ENCODE assay signal across 12 mouse cellular contexts in the genomic region with DNA sequence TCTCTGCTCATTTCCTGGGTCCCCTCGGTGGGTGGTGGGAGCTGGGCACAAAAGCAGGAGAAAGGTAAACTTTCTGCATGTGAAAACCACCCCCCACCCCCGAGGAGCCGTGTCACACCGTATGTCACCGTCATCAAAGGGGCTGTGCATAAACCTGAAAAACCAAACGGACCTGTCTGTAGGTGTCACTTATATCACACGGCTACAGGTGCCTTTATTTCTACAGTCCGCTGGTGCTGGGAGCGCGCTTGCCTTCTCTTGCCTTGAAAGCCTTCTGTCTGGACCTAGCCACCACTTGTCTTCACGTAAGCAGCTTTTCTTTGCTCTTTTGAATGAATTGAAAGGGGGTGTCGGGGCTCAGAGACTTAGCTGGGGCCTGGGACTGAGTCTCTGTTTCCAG. TPM values are rescaled to one million over a fixed set of nuclear protein-coding genes. Genes with fewer than 3 reads are reported as not detected.
DNase-seq lines count a peak whose midpoint lies in the region; ATAC-seq and TF ChIP-seq lines count a peak whose summit lies in the region.
"Had no signal": no experiment of that assay in that cellular context is flagged by ENCODE, and none has a peak within 500 bp of the region (broad histone marks: within the 10 kb centered on the region; RNA-seq: fewer than 3 reads in every experiment).

No protein-coding gene starts in this region.

- 76% methylated on average over 12 of the region's 12 CpGs for WGBS in heart, embryonic 15.5 days
- WGBS in embryonic facial prominence, embryonic 12.5 days: 60% methylated on average over 12 of the region's 12 CpGs
- 38% methylated on average over 12 of the region's 12 CpGs for WGBS in forebrain, postnatal 0 days
- 37% methylated on average over 12 of the region's 12 CpGs for WGBS in midbrain, embryonic 12.5 days

- H3K36me3 ChIP-seq in heart, embryonic 15.5 days: no peaks in the 10 kb centered on the region
- no peaks in the 10 kb centered on the region for H3K36me3 ChIP-seq in embryonic facial prominence, embryonic 12.5 days
- H3K36me3 ChIP-seq in forebrain, postnatal 0 days (ENCODE audit: insufficient read depth): no peaks in the 10 kb centered on the region
- no peaks in the 10 kb centered on the region for H3K36me3 ChIP-seq in midbrain, embryonic 12.5 days

- TF ChIP-seq CTCF in forebrain, postnatal 0 days (IDR thresholded peaks at IDR 0.05; ENCODE audit: low read depth): no peak

- H3K4me1 ChIP-seq in heart, embryonic 15.5 days (replicated peaks): peaks cover 6% of the 10 kb centered on the region; the same call in 1 of the 2 replicates
- H3K4me1 ChIP-seq in embryonic facial prominence, embryonic 12.5 days: peaks cover 2% of the 10 kb centered on the region; the same call in 1 of the 2 replicates
- no peaks in the 10 kb centered on the region for H3K4me1 ChIP-seq in forebrain, postnatal 0 days (ENCODE audit: insufficient read depth)
- H3K4me1 ChIP-seq in midbrain, embryonic 12.5 days: peaks cover 14% of the 10 kb centered on the region

- no peaks in the 10 kb centered on the region; the same call in 1 of the 2 replicates for H3K27me3 ChIP-seq in heart, embryonic 15.5 days
- H3K27me3 ChIP-seq in embryonic facial prominence, embryonic 12.5 days: no peaks in the 10 kb centered on the region
- H3K27me3 ChIP-seq in forebrain, postnatal 0 days (ENCODE audit: insufficient read depth, low read length): no peaks in the 10 kb centered on the region
- no peaks in the 10 kb centered on the region for H3K27me3 ChIP-seq in midbrain, embryonic 12.5 days

- H3K4me3 ChIP-seq in heart, embryonic 15.5 days: no peak overlapping the region
- H3K4me3 ChIP-seq in embryonic facial prominence, embryonic 12.5 days: no peak overlapping the region
- H3K4me3 ChIP-seq in forebrain, postnatal 0 days (ENCODE audit: low read depth, low read length): no peak overlapping the region
- no peak overlapping the region for H3K4me3 ChIP-seq in midbrain, embryonic 12.5 days
- H3K4me3 ChIP-seq: erythroblast, embryonic 14.5 days had no signal

- H3K9ac ChIP-seq in heart, embryonic 15.5 days: no peak overlapping the region
- peak overlapping the region; percentile 30; the same call in 1 of the 2 replicates for H3K9ac ChIP-seq in embryonic facial prominence, embryonic 12.5 days
- no peak overlapping the region for H3K9ac ChIP-seq in forebrain, postnatal 0 days
- H3K9ac ChIP-seq in midbrain, embryonic 12.5 days (replicated peaks): no peak overlapping the region; the same call in 1 of the 2 replicates

- DNase-seq in heart, postnatal 4 days: no peak
- no peak for DNase-seq in forebrain, postnatal 0 days
- no peak for DNase-seq in cerebellum, postnatal 14 days
- no peak for DNase-seq in cerebellum, postnatal 25 days
- no peak for DNase-seq in embryo, embryonic 11 days

- H3K4me2 ChIP-seq in heart, embryonic 15.5 days: 0 out of 2 replicates have a peak overlapping the region, but pooled peaks have one; percentile 12
- H3K4me2 ChIP-seq in embryonic facial prominence, embryonic 12.5 days (replicated peaks): peak overlapping the region; percentile 13; the same call in 1 of the 2 replicates
- H3K4me2 ChIP-seq in forebrain, postnatal 0 days (ENCODE audit: low read depth): peak overlapping the region; percentile 1; the same call in 1 of the 2 replicates
- peak overlapping the region; percentile 38 for H3K4me2 ChIP-seq in midbrain, embryonic 12.5 days (replicated peaks)
- H3K4me2 ChIP-seq: liver, embryonic 11.5 days had no signal

- no peak overlapping the region for H3K27ac ChIP-seq in heart, embryonic 15.5 days
- no peak overlapping the region for H3K27ac ChIP-seq in embryonic facial prominence, embryonic 12.5 days
- H3K27ac ChIP-seq in forebrain, postnatal 0 days (ENCODE audit: low read depth, low read length): no peak overlapping the region
- no peak overlapping the region for H3K27ac ChIP-seq in midbrain, embryonic 12.5 days (replicated peaks)

- no peak for ATAC-seq in heart, embryonic 15.5 days (replicated peaks; ENCODE audit: insufficient number of reproducible peaks, insufficient read depth, low FRiP score, low read depth)
- ATAC-seq in embryonic facial prominence, embryonic 12.5 days (ENCODE audit: insufficient number of reproducible peaks, insufficient read depth, low FRiP score, low TSS enrichment): no peak
- ATAC-seq in forebrain, postnatal 0 days: no peak
- ATAC-seq in midbrain, embryonic 12.5 days (ENCODE audit: low FRiP score, low read depth): 0 out of 2 replicates have a peak, but pooled peaks have one; percentile 11

- no peaks in the 10 kb centered on the region for H3K9me3 ChIP-seq in heart, embryonic 15.5 days (replicated peaks)
- no peaks in the 10 kb centered on the region for H3K9me3 ChIP-seq in embryonic facial prominence, embryonic 12.5 days
- H3K9me3 ChIP-seq in forebrain, postnatal 0 days (ENCODE audit: low read length): no peaks in the 10 kb centered on the region
- H3K9me3 ChIP-seq in midbrain, embryonic 12.5 days: no peaks in the 10 kb centered on the region

RNA-seq across cellular contexts. Expression of a gene that starts 12.4 kb away (rescaled TPM):
- 0.13 and 0.70 TPM in 2 replicates for polyA plus RNA-seq in heart, embryonic 15.5 days (2015; fragmentation: Nextera tagmentation; extraction: Ambion mirVana)
- total RNA-seq in heart, postnatal 4 days (2021): not detected
- 0.75 and 0.90 TPM in 2 replicates for polyA plus RNA-seq in embryonic facial prominence, embryonic 12.5 days (2016; fragmentation: Nextera tagmentation; extraction: Ambion mirVana)
- not detected in 2 replicates for total RNA-seq in forebrain, postnatal 0 days (2014; rRNA removed)
- not detected in 2 replicates for polyA plus RNA-seq in forebrain, postnatal 0 days (2015; fragmentation: Nextera tagmentation; extraction: Ambion mirVana)
- 0.10 TPM in 1 of 2 replicates, not detected in the other for polyA plus RNA-seq in midbrain, embryonic 12.5 days (2016; fragmentation: Nextera tagmentation; extraction: Ambion mirVana)
- total RNA-seq: adrenal gland, adult 2 months; granulocyte monocyte progenitor cell, adult 5-6 weeks had no signal
- polyA plus RNA-seq: adrenal gland, adult 2 months; erythroblast, embryonic 14.5 days; liver, embryonic 11.5 days had no signal
